Mouse (Mus musculus) G1E (cell line): ENCODE measurements around the gene Cyp1a2.

Source experiments
- CTCF ChIP-seq: IDR thresholded peaks from 2 replicates; pipeline ENCODE4 v1.5.1; 2012; ENCODE audit warnings: low read depth, low read length, inconsistent platforms, mixed read lengths
- GATA1 ChIP-seq: IDR thresholded peaks from 2 replicates; pipeline ENCODE4 v1.6.1; 2012; ENCODE audit warnings: borderline replicate concordance, low read length, inconsistent platforms, mixed read lengths
- GATA2 ChIP-seq: IDR thresholded peaks from 2 replicates; pipeline ENCODE4 v1.6.1; 2012; ENCODE audit warnings: low read depth, low read length, inconsistent platforms, borderline replicate concordance
- POLR2AphosphoS5 ChIP-seq: IDR thresholded peaks from 2 replicates; pipeline ENCODE4 v1.6.1; 2012; ENCODE audit warnings: low read depth, low read length, inconsistent platforms; ENCODE audit not compliant: insufficient replicate concordance
- TAL1 ChIP-seq: conservative IDR thresholded peaks from 2 replicates; pipeline ENCODE4 v1.6.1; 2012; ENCODE audit warnings: low read depth, low read length, inconsistent platforms, mixed read lengths

GRCm38 (mm10) chr9:57668277-57668676, 15.2 kb downstream of the Cyp1a2 start:
- no peak for TF ChIP-seq CTCF
- TF ChIP-seq POLR2AphosphoS5: no peak
- no peak for TF ChIP-seq GATA1
- no peak for TF ChIP-seq TAL1
- no peak for TF ChIP-seq GATA2
